8 mouse cellular contexts compared by ENCODE assay signal in the genomic region with DNA sequence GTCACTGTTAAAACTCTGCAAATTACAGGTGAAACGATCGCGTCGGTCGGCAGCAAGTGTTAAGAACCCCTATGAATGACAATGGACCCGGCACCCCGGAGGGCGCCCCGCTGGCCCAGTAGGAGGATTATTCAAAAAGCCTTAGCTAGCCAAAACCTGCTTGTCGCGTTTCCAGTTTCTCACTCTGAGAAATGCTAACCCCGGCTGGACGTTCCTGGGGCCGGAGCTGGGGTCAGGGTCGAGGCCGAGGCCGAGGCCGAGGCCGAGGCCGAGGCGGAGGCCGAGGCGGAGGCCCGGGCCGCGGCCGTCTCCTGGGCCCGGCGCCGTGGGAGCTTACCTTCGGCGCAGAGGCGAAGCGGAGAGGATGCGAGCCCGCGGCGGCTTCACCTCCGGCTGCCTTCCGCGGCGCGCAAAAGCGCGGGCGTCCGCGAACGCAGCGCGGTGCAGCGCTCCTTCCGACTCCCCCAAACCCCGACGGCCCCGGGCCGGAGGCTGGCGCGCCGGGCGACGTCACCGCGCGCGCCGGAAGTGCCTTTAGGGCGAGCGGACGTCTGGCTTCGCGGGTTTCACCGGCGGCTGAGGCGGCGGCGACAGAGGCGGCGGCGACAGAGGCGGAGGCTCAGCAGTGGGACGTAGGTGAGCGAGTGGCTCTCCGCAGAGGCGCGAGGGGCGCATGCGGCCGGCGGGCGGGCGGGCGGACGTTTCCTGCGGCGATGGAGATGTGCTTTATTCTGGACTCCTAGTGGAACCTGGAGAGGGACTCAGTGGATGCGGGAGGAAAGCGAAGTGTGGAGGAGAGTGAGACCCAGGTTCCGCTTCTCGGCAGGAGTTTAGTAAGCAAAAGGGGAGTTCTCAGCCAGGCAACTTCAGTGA. TPM values are rescaled to one million over a fixed set of nuclear protein-coding genes. Genes with fewer than 3 reads are reported as not detected.
DNase-seq lines count a peak whose midpoint lies in the region; ATAC-seq and TF ChIP-seq lines count a peak whose summit lies in the region.

A gene (minus strand): TSS at position 509 of the 873 bp plus-strand sequence.
A gene (plus strand): TSS at position 525 of the 873 bp plus-strand sequence.

- peak within 1 kb of the TSS; percentile 85 for H3K4me3 ChIP-seq in cortical plate, adult 2 months (ENCODE audit: insufficient read depth, low read length)

- peak; percentile 96 for ATAC-seq in activated CD4-positive, CD25-positive, alpha-beta regulatory T cell, adult 4 months
- ATAC-seq in inflammation-experienced regulatory T-cells, adult 6 months: peak; percentile 90
- ATAC-seq in megakaryocyte-erythroid progenitor cell, adult 5-6 weeks (replicated peaks; ENCODE audit: low FRiP score, low TSS enrichment, poor library complexity, severe bottlenecking): peak; percentile 91

- DNase-seq in gastrocnemius, postnatal 10 days: peak; percentile 83
- DNase-seq in left cerebral cortex, postnatal 10 days (ENCODE audit: extremely low spot score in 1 of 2, low spot score in 2 of 2): peak; percentile 47 to 89
- peak; percentile 90 for DNase-seq in right cerebral cortex, postnatal 25 days
- peak; percentile 75 to 77 for DNase-seq in urinary bladder, postnatal 4 days (ENCODE audit: low spot score in 2 of 2)

- H3K4me1 ChIP-seq in cortical plate, adult 2 months (ENCODE audit: control insufficient read depth, insufficient read depth, low read length): peaks cover 2% of the 10 kb centered on the region; the same call in 1 of the 2 replicates

- H3K27ac ChIP-seq in cortical plate, adult 2 months (ENCODE audit: insufficient read depth, low read length): peak within 1 kb of the TSS; percentile 48; the same call in 1 of the 2 replicates

- no peak for TF ChIP-seq CTCF in cortical plate, adult 2 months (IDR thresholded peaks at IDR 0.05; ENCODE audit: extremely low read depth, insufficient read depth, low read length)

- intact Hi-C loops in left cerebral cortex, postnatal 10 days (cut with DNase I): no loop called here

- peak; percentile 52 for TF ChIP-seq POLR2A in cortical plate, adult 2 months (IDR thresholded peaks at IDR 0.05; ENCODE audit: extremely low read depth, insufficient read depth, low read length)

RNA-seq across cellular contexts. Expression of the first gene that starts in this region (rescaled TPM):
- 10 to 100 TPM; 82.4 to 97.3 TPM for polyA plus RNA-seq in activated CD4-positive, CD25-positive, alpha-beta regulatory T cell, adult 4 months (2017; shearing (Covaris generic))
- 133 and 148 TPM in 2 replicates for polyA plus RNA-seq in cortical plate, adult 2 months (2012; rRNA removed)
- total RNA-seq in gastrocnemius, postnatal 10 days (2021): 10 to 100 TPM; 75.6 to 76.3 TPM
- polyA plus RNA-seq in inflammation-experienced regulatory T-cells, adult 6 months (2017; shearing (Covaris generic)): 100 to 1,000 TPM in 2 of 3 experiments, 10 to 100 TPM in 1; 67.1 to 132 (median 104) TPM
- total RNA-seq in left cerebral cortex, postnatal 10 days (2021): 10 to 100 TPM; 77.6 to 90.7 TPM
- 143 and 165 TPM in 2 replicates for total RNA-seq in megakaryocyte-erythroid progenitor cell, adult 5-6 weeks (2014; fragmentation: Nextera tagmentation)
- 135 and 137 TPM in 2 replicates for total RNA-seq in megakaryocyte-erythroid progenitor cell, adult 5-6 weeks (2017)

RNA-seq across cellular contexts. Expression of the second gene that starts in this region (rescaled TPM):
- 10 to 100 TPM; 35.1 to 41.6 TPM for polyA plus RNA-seq in activated CD4-positive, CD25-positive, alpha-beta regulatory T cell, adult 4 months (2017; shearing (Covaris generic))
- 21.5 and 23.0 TPM in 2 replicates for polyA plus RNA-seq in cortical plate, adult 2 months (2012; rRNA removed)
- total RNA-seq in gastrocnemius, postnatal 10 days (2021): 10 to 100 TPM; 20.7 to 21.5 TPM
- polyA plus RNA-seq in inflammation-experienced regulatory T-cells, adult 6 months (2017; shearing (Covaris generic)): 10 to 100 TPM; 26.4 to 47.1 (median 37.0) TPM
- total RNA-seq in left cerebral cortex, postnatal 10 days (2021): 10 to 100 TPM; 30.8 to 35.8 TPM
- total RNA-seq in megakaryocyte-erythroid progenitor cell, adult 5-6 weeks (2014; fragmentation: Nextera tagmentation): 60.3 and 65.1 TPM in 2 replicates
- total RNA-seq in megakaryocyte-erythroid progenitor cell, adult 5-6 weeks (2017): 37.9 and 57.9 TPM in 2 replicates

Comparison
In these comparisons a context has a peak if more than half of its experiments do, and no peak if none do; other contexts are left out.
1. Peak in every context shown above with its lines: DNase-seq, ATAC-seq, H3K4me3 ChIP-seq and H3K27ac ChIP-seq.